Mouse (Mus musculus): ENCODE results near the gene Sdhc.
"Not testable (repeated sequence)": the region's sequence is repeated elsewhere in the genome, so short reads cannot be mapped to it uniquely, and the experiment has no call there.

Gene Sdhc

DNA sequence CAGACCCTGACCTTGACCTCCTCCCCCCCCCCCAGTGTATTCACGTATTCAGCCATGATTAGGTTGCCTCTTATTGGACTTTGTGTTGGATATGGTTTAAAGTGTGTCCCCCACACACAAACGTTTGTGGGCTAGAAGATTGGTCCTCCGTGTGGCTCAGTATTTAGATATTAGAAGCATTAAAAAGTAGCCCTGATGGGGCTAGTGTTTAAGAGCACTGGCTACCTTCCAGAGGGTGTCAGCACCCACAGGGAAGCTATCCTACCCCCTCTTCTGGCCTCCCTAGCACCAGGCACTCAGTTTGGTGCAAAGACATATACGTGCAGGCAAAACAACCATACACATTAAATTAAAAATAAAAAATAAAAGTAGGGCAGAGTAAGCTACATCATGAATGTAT lies 37.4 kb downstream of the Sdhc start:
- DNase-seq (ENCODE audit: low read depth, low spot score), result no peak

- DNase-seq (ENCODE audit: low read depth, low spot score), result peak; percentile 67
Measured at GRCm38 (mm10) chr1:171111781-171112575, 38.4 kb downstream of the Sdhc start.

GRCm38 (mm10) chr1:171111020-171111780 lies 39.2 kb downstream of the Sdhc start:
- DNase-seq (ENCODE audit: low read depth, low spot score), result peak; percentile 95

DNA sequence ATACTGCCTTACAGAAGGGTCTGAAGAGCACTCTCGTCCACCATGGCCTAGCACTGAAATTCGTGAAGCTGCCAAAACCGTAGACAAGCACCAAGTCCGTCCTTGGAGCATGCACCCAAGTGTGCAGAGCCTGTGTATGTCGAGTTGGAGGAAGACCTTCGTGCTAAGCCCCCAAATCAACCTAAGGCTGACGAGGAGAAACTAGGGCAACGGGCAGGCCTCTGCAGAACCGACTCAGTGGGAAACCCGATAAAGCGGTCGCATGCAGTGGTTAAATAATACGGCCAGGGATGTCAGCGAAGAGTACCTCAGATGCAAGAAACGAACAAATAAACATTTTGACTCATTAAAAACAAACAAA lies 39.8 kb downstream of the Sdhc start:
- no peak for DNase-seq (ENCODE audit: low read depth, low spot score)

GRCm38 (mm10) chr1:171109620-171110019 lies 40.8 kb downstream of the Sdhc start:
- DNase-seq (ENCODE audit: low read depth, low spot score), result no peak

DNA sequence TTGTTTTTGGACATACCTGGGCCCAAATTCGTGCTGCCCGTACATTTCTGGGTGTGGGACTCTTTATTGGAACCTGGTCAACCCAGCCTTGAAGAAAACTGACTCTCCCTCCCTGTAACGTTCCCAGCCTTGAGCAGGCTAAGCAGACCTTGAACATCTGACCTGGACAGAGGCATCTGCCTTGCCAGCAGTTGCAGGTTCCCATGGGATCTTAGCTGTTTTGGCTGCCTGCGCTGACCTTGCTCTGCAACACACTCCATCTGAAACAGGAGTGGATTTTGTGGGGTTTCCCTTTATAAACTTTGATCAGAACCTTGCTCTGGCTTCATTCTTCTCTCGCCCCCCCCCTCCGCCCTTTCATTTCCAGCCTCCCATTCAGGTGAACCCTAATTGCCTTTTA lies 45.2 kb downstream of the Sdhc start:
- DNase-seq (ENCODE audit: low read depth, low spot score), result no peak

DNA sequence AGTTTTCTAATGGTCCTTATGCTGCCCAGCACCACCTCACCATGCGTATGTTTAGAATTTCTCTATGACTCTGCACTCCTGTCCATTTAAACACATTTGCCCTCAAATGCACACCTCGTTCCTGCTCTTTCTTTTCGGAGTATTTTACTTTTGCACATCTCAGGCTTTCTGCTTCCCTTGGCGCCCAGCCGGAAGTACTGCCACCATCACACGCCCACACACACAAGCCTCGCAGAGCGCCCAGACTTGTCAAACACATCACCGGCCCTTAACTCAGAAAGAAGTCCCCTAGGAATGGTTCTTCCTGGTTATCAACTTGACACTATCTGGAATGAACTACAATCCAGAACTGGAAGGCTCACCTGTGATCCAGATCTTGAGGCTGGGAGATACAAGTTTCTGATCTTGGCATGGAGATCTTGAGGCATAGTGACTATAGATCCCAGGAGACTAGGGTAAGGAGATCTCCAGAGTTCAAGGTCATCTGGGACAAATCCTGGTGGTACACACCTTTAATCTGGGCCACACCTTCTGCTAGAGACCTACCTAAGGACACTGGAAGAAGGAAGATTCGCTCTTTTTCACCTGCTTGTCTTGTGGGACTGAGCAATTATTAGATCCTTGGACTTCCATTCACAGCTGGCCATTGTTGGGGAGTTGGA lies 47.1 kb downstream of the Sdhc start:
- peak; percentile 83 for DNase-seq (ENCODE audit: low read depth, low spot score)

- DNase-seq (ENCODE audit: low read depth, low spot score), result peak; percentile 94
Measured at GRCm38 (mm10) chr1:171102547-171103177, 47.7 kb downstream of the Sdhc start.

DNA sequence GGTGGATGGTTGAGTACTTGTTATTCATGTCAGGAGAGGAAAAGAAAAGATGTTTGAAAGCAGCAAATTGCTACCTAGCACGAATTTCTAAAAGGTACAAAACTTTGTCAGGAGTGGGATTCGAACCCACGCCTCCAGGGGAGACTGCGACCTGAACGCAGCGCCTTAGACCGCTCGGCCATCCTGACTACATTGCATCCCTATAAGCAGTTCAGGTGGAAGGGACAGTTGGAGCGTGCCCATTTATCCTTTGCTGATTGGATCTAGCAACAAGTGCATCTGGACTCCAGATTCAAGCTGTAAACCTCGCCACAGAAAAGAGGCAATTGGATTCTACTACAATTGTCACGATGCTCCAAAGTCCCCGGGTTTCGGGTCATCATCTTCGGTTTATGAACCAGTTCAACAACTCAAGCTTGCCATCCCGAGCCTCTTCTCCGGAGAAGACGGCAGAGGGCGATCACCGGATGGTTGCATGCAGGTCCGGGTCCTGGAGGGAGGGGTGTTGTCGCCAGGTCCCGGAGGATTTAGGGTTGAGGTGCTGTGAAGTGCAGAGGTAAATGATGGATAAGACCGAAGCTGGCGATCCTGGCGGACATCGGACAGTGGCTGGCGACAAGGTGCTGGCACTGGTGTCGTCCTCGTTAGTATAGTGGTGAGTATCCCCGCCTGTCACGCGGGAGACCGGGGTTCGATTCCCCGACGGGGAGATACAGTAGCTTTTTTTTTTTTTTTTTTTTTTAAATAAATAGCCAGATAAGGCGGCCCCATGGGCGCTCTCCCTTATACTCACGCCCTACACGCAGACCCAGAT lies 48.5 kb downstream of the Sdhc start:
- DNase-seq (ENCODE audit: low read depth, low spot score), result peak; percentile 82

GRCm38 (mm10) chr1:171101033-171101432 lies 49.4 kb downstream of the Sdhc start:
- no peak for DNase-seq (ENCODE audit: low read depth, low spot score)

- no peak for DNase-seq (ENCODE audit: low read depth, low spot score)
Measured at GRCm38 (mm10) chr1:171097612-171098011, 52.8 kb downstream of the Sdhc start.

DNA sequence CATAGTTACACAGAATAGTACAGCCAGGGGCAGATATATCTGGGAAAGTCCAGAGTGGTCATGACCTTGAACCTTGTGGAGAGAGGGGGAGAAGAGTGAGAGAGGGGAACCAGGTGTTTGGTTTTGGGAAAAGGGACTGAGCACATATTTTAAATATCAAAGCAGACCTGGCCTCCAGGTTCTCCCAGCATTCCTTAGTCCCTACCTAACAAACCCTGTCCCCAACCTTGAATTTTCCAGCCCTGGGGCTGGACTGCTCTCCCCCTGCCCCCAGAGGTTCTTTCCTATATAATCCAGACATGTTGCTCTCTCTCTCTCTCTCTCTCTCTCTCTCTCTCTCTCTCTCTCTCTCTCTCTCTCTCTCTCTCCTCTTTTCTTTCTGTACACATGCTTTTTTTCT lies 53.3 kb downstream of the Sdhc start:
- DNase-seq (ENCODE audit: low read depth, low spot score), result no peak

- DNase-seq (ENCODE audit: low read depth, low spot score), result peak; percentile 64
Measured at GRCm38 (mm10) chr1:171096110-171096964, 54.1 kb downstream of the Sdhc start.

- no peak for DNase-seq (ENCODE audit: low read depth, low spot score)
Measured at GRCm38 (mm10) chr1:171094424-171094823, 56.0 kb downstream of the Sdhc start.

- no peak for DNase-seq (ENCODE audit: low read depth, low spot score)
Measured at GRCm38 (mm10) chr1:171090761-171091160, 59.6 kb downstream of the Sdhc start.

- DNase-seq (ENCODE audit: low read depth, low spot score), result peak; percentile 93
Measured at GRCm38 (mm10) chr1:171089891-171090290, 60.5 kb downstream of the Sdhc start.

- DNase-seq (ENCODE audit: low read depth, low spot score), result peak; percentile 69
Measured at GRCm38 (mm10) chr1:171088237-171088869, 62.0 kb downstream of the Sdhc start.

- DNase-seq (ENCODE audit: low read depth, low spot score), result no peak
Measured at GRCm38 (mm10) chr1:171085718-171086117, 64.7 kb downstream of the Sdhc start.

DNA sequence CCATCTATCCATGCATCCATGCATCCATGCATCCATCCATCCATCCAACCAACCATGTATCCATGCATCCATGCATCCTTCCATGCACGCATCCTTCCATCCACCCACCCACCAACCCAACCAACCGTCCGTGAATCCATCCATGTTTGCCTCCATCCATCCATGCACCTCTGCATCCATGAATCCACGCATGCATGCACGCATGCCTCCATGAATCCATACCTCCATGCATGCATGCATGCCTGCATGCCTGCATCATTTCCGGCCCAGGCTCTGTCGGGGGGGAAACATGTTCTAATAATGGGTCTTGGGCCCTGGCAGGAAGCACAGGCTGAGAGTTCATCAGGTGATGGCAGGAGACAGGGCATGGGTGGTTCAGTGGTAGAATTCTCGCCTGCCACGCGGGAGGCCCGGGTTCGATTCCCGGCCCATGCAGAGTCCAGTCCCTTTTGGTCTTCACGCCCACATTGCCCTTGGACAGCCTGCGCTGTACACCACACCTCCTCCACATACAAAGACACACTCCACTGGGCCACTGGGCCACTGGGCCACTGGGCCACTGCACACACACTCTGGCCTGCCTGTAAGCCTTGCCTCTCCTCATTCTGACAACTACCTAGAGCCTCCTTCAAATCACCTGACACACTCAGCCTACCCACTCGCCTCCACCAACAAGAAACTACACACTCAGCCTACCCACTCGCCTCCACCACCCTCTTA lies 68.7 kb downstream of the Sdhc start:
- DNase-seq (ENCODE audit: low read depth, low spot score), result not testable (repeated sequence)

Data from R1 (cell line).